Mouse (Mus musculus) heart, adult 11 months (tissue): ENCODE results near the gene Hoxb3.

Source experiments
- DNase-seq: peaks from one replicate; pipeline ENCODE4 v3.0.0; 2022

The Hoxb3 gene

GRCm38 (mm10) chr11:96354376-96354775 lies 31.2 kb downstream of the Hoxb3 start:
- peak; percentile 83 for DNase-seq

DNA sequence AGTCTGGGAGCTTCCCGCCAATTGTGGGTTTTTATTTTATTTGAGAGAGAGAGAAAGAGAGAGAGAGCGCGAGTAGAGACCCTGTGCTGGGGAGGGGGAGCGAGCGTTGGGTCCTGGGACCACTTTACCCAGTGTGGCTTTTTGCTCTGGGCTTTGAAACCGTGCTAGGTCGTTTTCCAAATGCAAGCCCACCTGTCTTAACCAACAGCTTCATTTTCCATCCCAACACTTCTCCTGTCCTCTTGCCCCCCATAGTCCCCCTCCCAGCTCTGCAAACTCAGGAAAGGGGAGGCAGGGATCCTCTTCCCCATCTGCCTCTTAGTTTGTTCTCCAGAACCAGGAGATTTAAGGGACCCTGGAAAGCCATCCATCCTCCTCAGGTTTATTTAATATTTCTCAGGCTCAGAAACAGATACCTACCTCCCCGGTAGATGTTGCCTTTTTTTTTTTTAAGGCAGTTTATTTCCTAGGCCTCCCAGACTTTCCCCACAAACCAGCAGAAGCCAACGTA lies 31.7 kb downstream of the Hoxb3 start:
- DNase-seq: peak; percentile 81

DNA sequence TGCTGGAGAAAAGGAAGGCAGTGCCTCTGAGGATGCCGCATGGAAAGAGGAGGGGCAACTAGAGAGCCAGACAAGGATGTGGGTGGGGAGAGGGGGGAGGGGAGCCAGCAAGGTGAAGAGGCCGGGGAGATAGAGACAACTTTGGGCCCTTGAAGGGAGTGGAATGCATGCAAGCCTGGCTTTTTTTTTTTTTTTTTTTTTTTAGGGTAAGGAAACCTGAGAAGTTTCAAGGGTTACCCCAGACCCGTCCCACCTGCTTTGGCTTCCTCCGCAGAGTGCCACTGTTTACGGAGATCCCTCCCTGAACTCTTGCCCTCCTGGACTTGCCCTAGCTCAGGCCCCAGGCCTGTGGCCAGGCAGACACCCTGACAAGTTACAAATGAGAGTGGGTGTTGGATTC lies 40.7 kb downstream of the Hoxb3 start:
- peak; percentile 60 for DNase-seq

DNA sequence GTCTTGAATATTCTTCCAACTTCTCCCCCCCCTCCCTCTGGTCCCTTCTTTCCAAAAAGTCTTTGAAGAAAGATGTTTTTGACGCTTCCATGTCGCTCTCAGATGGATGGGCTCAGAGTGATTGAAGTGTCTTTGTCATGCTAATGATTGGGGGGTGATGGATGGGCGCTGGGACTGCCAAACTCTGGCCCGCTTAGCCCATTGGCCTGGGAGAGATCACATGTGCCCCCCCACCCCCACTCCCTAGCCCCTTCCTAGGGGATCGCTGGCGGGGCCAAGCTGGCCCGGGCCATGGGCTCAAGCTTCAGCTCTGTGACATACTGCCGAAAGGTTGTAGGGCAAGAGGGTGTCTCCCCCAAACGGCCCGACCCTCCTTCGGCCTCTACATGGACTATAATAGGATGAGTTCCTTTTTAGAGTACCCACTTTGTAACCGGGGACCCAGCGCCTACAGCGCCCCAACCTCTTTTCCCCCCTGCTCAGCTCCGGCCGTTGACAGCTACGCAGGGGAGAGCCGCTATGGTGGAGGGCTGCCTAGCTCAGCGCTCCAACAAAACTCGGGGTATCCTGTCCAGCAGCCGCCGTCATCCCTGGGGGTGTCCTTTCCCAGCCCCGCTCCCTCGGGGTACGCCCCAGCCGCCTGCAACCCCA lies 42.4 kb downstream of the Hoxb3 start, which contains the start of gene Hoxb1:
TSS of gene Hoxb1 (plus strand) at position 312 of the 651 bp plus-strand sequence.
- peak; percentile 81 for DNase-seq

GRCm38 (mm10) chr11:96366092-96367041 lies 43.2 kb downstream of the Hoxb3 start:
- DNase-seq: peak; percentile 86

DNA sequence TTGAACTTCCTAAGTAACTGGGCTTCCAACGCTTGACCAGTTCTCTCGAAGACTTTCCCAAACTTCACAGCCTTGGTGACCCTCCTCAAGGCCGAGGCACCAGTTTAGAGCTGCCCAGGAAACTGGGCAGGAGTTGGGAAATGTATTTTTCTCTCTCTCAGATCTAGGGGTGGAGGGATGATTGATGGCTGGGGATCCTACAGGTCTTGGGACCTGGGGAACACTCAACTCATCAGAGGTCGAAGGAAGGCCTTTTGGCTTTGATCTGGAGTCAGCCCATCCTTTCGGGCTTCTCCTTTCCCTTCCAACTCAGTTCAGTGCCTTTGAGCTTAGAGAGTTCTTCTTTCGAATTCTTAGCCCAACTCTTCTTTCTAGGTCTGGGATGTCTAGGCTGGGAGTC lies 44.0 kb downstream of the Hoxb3 start:
- DNase-seq: no peak

DNA sequence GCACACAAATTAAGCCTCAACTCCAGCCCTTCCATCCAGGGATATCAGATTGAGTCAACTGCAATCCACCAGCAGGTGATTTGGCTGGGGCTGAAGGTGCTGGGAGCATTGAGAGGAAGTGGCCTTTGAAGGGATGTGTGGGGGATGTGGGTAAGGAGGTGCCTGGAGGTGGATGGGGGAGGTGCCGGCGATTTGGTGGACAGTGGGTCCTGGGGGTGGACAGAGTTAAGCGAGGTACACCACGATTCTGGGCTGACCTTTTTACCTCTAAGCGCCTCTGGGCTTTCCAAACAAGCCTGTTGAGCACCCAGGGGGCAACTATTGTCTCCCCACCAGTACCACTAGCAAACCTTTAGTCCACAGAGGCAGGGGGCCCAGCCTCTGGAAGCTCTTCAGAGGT lies 45.6 kb downstream of the Hoxb3 start:
- DNase-seq: peak; percentile 73

GRCm38 (mm10) chr11:96369140-96369539 lies 46.0 kb downstream of the Hoxb3 start:
- no peak for DNase-seq

DNA sequence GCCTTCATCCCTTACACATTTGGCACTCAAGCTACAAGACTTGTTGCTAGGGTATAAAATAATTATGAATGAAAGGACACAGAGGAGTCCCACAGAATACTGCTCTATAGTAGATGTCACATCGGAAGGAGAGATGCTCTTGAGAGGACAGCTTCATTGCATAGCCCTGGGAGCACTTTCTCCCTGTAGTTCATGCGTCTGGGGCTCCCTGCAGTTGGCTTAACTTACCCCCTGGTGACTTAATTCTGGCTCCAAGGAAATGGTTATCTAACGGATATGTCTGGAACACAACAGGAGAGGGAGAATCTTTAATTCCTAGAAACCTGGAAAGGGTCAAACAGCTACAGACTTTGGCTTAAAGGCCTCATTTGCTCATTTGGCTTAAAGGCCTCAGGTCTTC lies 48.6 kb downstream of the Hoxb3 start:
- DNase-seq: peak; percentile 75

- peak; percentile 82 for DNase-seq
Observed at GRCm38 (mm10) chr11:96372519-96372918, 49.4 kb downstream of the Hoxb3 start.

DNA sequence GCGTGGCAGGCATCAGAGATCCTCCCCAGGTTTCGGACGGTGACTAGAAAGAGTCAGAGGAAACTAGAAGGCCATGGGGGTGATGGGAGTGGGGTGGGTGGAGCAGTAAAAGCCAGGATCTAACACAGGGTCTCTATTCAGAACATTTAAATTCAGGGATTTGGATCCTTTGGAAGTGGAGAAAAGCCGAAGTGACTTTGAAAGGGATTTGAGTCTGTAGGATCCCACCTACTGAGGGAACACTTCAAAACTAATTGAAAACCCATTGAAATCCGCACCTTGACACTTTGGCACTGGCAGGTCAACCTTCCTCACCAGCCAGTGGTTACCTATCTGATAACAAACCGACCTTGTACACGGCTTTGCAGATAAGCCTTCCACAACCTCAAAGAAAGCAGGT lies 51.7 kb downstream of the Hoxb3 start:
- peak; percentile 30 for DNase-seq

DNA sequence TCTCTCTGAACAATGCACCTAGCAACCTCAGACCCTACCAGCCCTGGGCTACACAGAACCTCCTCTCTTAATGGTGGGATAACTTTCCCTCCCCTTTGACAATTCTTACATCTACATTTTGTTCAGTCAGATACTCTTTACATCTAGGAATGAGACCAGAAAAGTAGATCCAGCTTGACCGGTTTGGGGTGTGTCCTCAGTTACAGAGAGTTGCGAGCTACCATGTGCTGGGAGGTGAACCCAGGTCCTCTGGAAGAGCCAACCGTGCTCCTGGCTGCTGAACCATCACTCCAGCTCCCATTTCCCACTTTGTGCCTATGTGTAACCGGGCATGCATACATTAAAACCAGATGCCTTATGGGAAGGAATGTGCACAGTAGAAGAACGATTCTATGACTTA lies 60.3 kb downstream of the Hoxb3 start:
- DNase-seq: no peak

DNA sequence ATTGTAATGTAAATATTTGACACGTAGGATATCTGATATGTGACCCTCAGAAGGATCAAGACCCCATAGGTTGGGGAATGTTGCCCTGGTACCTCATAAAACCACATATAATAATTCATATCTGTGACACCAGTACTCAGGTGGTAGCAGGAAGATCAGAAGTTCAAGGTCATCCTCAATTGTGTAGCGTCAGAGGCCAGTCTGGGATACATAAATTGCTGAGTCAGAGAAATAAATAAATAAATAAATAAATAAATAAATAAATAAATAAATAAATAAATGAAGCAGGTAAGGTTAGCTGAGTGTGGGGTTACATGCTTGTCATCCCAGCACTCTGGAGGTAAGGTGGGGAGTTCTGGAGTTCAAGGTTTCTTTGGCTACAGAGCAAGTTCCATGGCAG lies 64.5 kb downstream of the Hoxb3 start:
- no peak for DNase-seq

- no peak for DNase-seq
Observed at GRCm38 (mm10) chr11:96396772-96397626, 73.9 kb downstream of the Hoxb3 start.
